Mouse (Mus musculus) hindbrain, embryonic 15.5 days (tissue): ENCODE measurements around the gene Lrrc8b. TPM values are rescaled to one million over a fixed set of nuclear protein-coding genes. Genes with fewer than 3 reads are reported as not detected.

Experiments
- ATAC-seq: fragments of 200-750 bp; cut with Nextera tagmentation; 2 replicates; pipeline ENCODE4 v1.8.0; 2017; ENCODE audit warnings: low read depth, moderate number of reproducible peaks, moderate TSS enrichment; ENCODE audit not compliant: low FRiP score
- H3K27ac ChIP-seq: fragments of 300-500 bp; sonication (generic); replicated peaks from 2 replicates; pipeline ENCODE4 v1.5.1; 2015; ENCODE audit warnings: mild to moderate bottlenecking, inconsistent platforms
- H3K27me3 ChIP-seq: fragments of 300-500 bp; sonication (generic); 2 replicates; pipeline ENCODE4 v1.6.1; 2015; ENCODE audit warnings: control low read depth, inconsistent platforms
- H3K36me3 ChIP-seq: fragments of 300-500 bp; sonication (generic); 2 replicates; pipeline ENCODE4 v1.6.1; 2015; ENCODE audit warnings: control low read depth, inconsistent platforms
- H3K4me1 ChIP-seq: fragments of 300-500 bp; sonication (generic); replicated peaks from 2 replicates; pipeline ENCODE4 v1.6.1; 2015; ENCODE audit warnings: control low read depth, inconsistent platforms
- H3K4me2 ChIP-seq: fragments of 300-500 bp; sonication (generic); 2 replicates; pipeline ENCODE4 v1.6.1; 2015; ENCODE audit warnings: moderate library complexity, mild to moderate bottlenecking, inconsistent platforms
- H3K4me3 ChIP-seq: fragments of 300-500 bp; sonication (generic); 2 replicates; pipeline ENCODE4 v1.5.1; 2015; ENCODE audit warnings: mild to moderate bottlenecking, inconsistent platforms
- H3K9ac ChIP-seq: fragments of 300-500 bp; sonication (generic); 2 replicates; pipeline ENCODE4 v1.6.1; 2015; ENCODE audit warnings: inconsistent platforms
- H3K9me3 ChIP-seq: fragments of 300-500 bp; sonication (generic); 2 replicates; pipeline ENCODE4 v1.6.1; 2016; ENCODE audit warnings: control low read depth, inconsistent platforms
- WGBS: fragments of 180-500 bp; shearing (Covaris S2); methylation state at CpG from one replicate; pipeline ENCODE4 v1.1.7; 2015; 5-methylcytosine and 5-hydroxymethylcytosine counted together
- polyA plus RNA-seq: library from polyadenylated mRNA; unstranded; fragments of >200 nt; fragmentation: Nextera tagmentation; extraction: Ambion mirVana; gene quantifications from 2 replicates; pipeline ENCODE4 v1.2.1, GENCODE M21; 2015

Gene Lrrc8b
- polyA plus RNA-seq, 1 experiment from 2014 or later, result 17.7 TPM

GRCm38 (mm10) chr5:105508813-105509212, 93.2 kb downstream of the Lrrc8b start:
- no peaks in the 10 kb centered on the region for H3K4me1 ChIP-seq
- H3K36me3 ChIP-seq, result no peaks in the 10 kb centered on the region
- H3K27ac ChIP-seq, result no peak overlapping the region
- no peaks in the 10 kb centered on the region for H3K27me3 ChIP-seq
- no peak for ATAC-seq
- H3K4me2 ChIP-seq, result no peak overlapping the region
- H3K9me3 ChIP-seq, result no peaks in the 10 kb centered on the region
- WGBS, result 88% methylated on average over 6 of the region's 6 CpGs
- no peak overlapping the region for H3K9ac ChIP-seq
- no peak overlapping the region for H3K4me3 ChIP-seq

- H3K9me3 ChIP-seq, result no peaks in the 10 kb centered on the region
- ATAC-seq, result no peak
- no peak overlapping the region for H3K9ac ChIP-seq
- 82% methylated on average over 4 of the region's 4 CpGs for WGBS
- H3K4me2 ChIP-seq, result no peak overlapping the region
- no peak overlapping the region for H3K4me3 ChIP-seq
- no peaks in the 10 kb centered on the region for H3K36me3 ChIP-seq
- no peaks in the 10 kb centered on the region for H3K27me3 ChIP-seq
- H3K4me1 ChIP-seq, result no peaks in the 10 kb centered on the region
- no peak overlapping the region for H3K27ac ChIP-seq
Observed at GRCm38 (mm10) chr5:105512297-105512696, 96.7 kb downstream of the Lrrc8b start.

GRCm38 (mm10) chr5:105515532-105515931, 100.0 kb downstream of the Lrrc8b start:
- no peak for ATAC-seq

GRCm38 (mm10) chr5:105516290-105516689, 100.7 kb downstream of the Lrrc8b start:
- H3K4me3 ChIP-seq, result no peak overlapping the region
- H3K36me3 ChIP-seq, result no peaks in the 10 kb centered on the region
- no peak overlapping the region for H3K9ac ChIP-seq
- H3K4me1 ChIP-seq, result peaks cover 22% of the 10 kb centered on the region
- no peaks in the 10 kb centered on the region for H3K27me3 ChIP-seq
- H3K27ac ChIP-seq, result no peak overlapping the region
- no peaks in the 10 kb centered on the region for H3K9me3 ChIP-seq
- no peak overlapping the region for H3K4me2 ChIP-seq
- no peak for ATAC-seq
- 76% methylated on average over 3 of the region's 3 CpGs for WGBS

More at GRCm38 (mm10) chr5:105515532-105515931, 100.0 kb downstream of the Lrrc8b start:
- H3K36me3 ChIP-seq, result no peaks in the 10 kb centered on the region
- H3K27me3 ChIP-seq, result no peaks in the 10 kb centered on the region
- no peak overlapping the region for H3K27ac ChIP-seq
- no peak overlapping the region for H3K9ac ChIP-seq
- H3K4me3 ChIP-seq, result no peak overlapping the region
- H3K4me2 ChIP-seq, result no peak overlapping the region
- no peaks in the 10 kb centered on the region for H3K9me3 ChIP-seq
- WGBS, result 82% methylated on average over 6 of the region's 6 CpGs
- peaks cover 14% of the 10 kb centered on the region for H3K4me1 ChIP-seq

- no peak overlapping the region; the same call in 1 of the 2 replicates for H3K27ac ChIP-seq
- H3K27me3 ChIP-seq, result no peaks in the 10 kb centered on the region
- no peaks in the 10 kb centered on the region for H3K36me3 ChIP-seq
- ATAC-seq, result no peak
- WGBS, result 7% methylated on average over 7 of the region's 7 CpGs
- peak overlapping the region; percentile 85 for H3K4me3 ChIP-seq
- no peaks in the 10 kb centered on the region for H3K9me3 ChIP-seq
- H3K4me1 ChIP-seq, result peaks cover 24% of the 10 kb centered on the region
- peak overlapping the region; percentile 86; the same call in 1 of the 2 replicates for H3K9ac ChIP-seq
- H3K4me2 ChIP-seq, result peak overlapping the region; percentile 90
Observed at GRCm38 (mm10) chr5:105517992-105518625, 102.5 kb downstream of the Lrrc8b start.

- H3K36me3 ChIP-seq, result no peaks in the 10 kb centered on the region
- H3K4me1 ChIP-seq, result peaks cover 24% of the 10 kb centered on the region
- H3K27ac ChIP-seq, result peak overlapping the region; percentile 85
- peak overlapping the region; percentile 90 for H3K4me2 ChIP-seq
- no peaks in the 10 kb centered on the region for H3K9me3 ChIP-seq
- H3K27me3 ChIP-seq, result no peaks in the 10 kb centered on the region
- peak overlapping the region; percentile 85 for H3K4me3 ChIP-seq
- under 1% methylated on average over 16 of the region's 16 CpGs for WGBS
- no peak; the same call in none of the 2 replicates for ATAC-seq
- H3K9ac ChIP-seq, result peak overlapping the region; percentile 86
Observed at GRCm38 (mm10) chr5:105518626-105519095, 103.1 kb downstream of the Lrrc8b start.

- peak within 1 kb of the TSS; percentile 86 for H3K9ac ChIP-seq
- peak within 1 kb of the TSS; percentile 90 for H3K4me2 ChIP-seq
- peak within 1 kb of the TSS; percentile 85 for H3K4me3 ChIP-seq
- under 1% methylated on average over 85 of the region's 93 CpGs for WGBS
- no peaks in the 10 kb centered on the region for H3K9me3 ChIP-seq
- no peaks in the 10 kb centered on the region for H3K36me3 ChIP-seq
- no peaks in the 10 kb centered on the region for H3K27me3 ChIP-seq
- ATAC-seq, result peak; percentile 91
- peaks cover 24% of the 10 kb centered on the region for H3K4me1 ChIP-seq
- peak within 1 kb of the TSS; percentile 85 for H3K27ac ChIP-seq
Observed at GRCm38 (mm10) chr5:105519096-105519975, 103.8 kb downstream of the Lrrc8b start, which contains the start of gene Lrrc8c. TSS of gene Lrrc8c (plus strand) at chr5:105519388.

GRCm38 (mm10) chr5:105519976-105520300, 104.4 kb downstream of the Lrrc8b start:
- H3K4me1 ChIP-seq, result peaks cover 24% of the 10 kb centered on the region
- peak; percentile 5 for ATAC-seq
- H3K36me3 ChIP-seq, result no peaks in the 10 kb centered on the region
- H3K27ac ChIP-seq, result peak overlapping the region; percentile 85
- 3% methylated on average over 5 of the region's 5 CpGs for whole genome bisulfite sequencing
- H3K27me3 ChIP-seq, result no peaks in the 10 kb centered on the region
- H3K9ac ChIP-seq, result peak overlapping the region; percentile 86
- no peaks in the 10 kb centered on the region for H3K9me3 ChIP-seq
- H3K4me3 ChIP-seq, result peak overlapping the region; percentile 85
- peak overlapping the region; percentile 90 for H3K4me2 ChIP-seq

- no peak overlapping the region for H3K27ac ChIP-seq
- no peaks in the 10 kb centered on the region for H3K27me3 ChIP-seq
- peak overlapping the region; percentile 86; the same call in 1 of the 2 replicates for H3K9ac ChIP-seq
- H3K4me3 ChIP-seq, result peak overlapping the region; percentile 85
- no peak for ATAC-seq
- H3K4me2 ChIP-seq, result peak overlapping the region; percentile 90
- WGBS, result 51% methylated on average over 9 of the region's 9 CpGs
- H3K9me3 ChIP-seq, result no peaks in the 10 kb centered on the region
- H3K4me1 ChIP-seq, result peaks cover 24% of the 10 kb centered on the region
- H3K36me3 ChIP-seq, result 0 out of 2 replicates have a peak, but pooled peaks cover 2% of the 10 kb centered on the region
Observed at GRCm38 (mm10) chr5:105520442-105520965, 104.9 kb downstream of the Lrrc8b start.

- Histone ChIP-seq H3K27ac (no peak overlapping the region), H3K27me3 (no peaks in the 10 kb centered on the region), H3K4me1 (peaks cover 17% of the 10 kb centered on the region), H3K36me3 (peaks cover 14% of the 10 kb centered on the region; the same call in 1 of the 2 replicates), H3K9ac (no peak overlapping the region), H3K4me2 (no peak overlapping the region), H3K9me3 (no peaks in the 10 kb centered on the region), H3K4me3 (no peak overlapping the region)
- no peak for ATAC-seq
- WGBS, result 89% methylated on average over 3 of the region's 3 CpGs
Observed at GRCm38 (mm10) chr5:105523452-105523851, 107.9 kb downstream of the Lrrc8b start.

GRCm38 (mm10) chr5:105525004-105525403, 109.4 kb downstream of the Lrrc8b start:
- Histone ChIP-seq H3K4me3 (no peak overlapping the region), H3K27ac (no peak overlapping the region), H3K27me3 (no peaks in the 10 kb centered on the region), H3K36me3 (peaks cover 14% of the 10 kb centered on the region; the same call in 1 of the 2 replicates), H3K4me1 (peaks cover 14% of the 10 kb centered on the region), H3K4me2 (no peak overlapping the region), H3K9me3 (no peaks in the 10 kb centered on the region), H3K9ac (no peak overlapping the region)
- 93% methylated on average over 12 of the region's 12 CpGs for WGBS
- ATAC-seq, result no peak
